Mouse (Mus musculus): Measurements from ENCODE around the gene Bcar1. TPM values are rescaled to one million over a fixed set of nuclear protein-coding genes. Genes with fewer than 3 reads are reported as not detected.
A peak's percentile ranks its signal among the peaks of the same experiment; 100 is the strongest.

Gene Bcar1
- total and polyA plus RNA-seq, 2 experiments from 2014 or later = 44.3 to 72.8 TPM

DNA sequence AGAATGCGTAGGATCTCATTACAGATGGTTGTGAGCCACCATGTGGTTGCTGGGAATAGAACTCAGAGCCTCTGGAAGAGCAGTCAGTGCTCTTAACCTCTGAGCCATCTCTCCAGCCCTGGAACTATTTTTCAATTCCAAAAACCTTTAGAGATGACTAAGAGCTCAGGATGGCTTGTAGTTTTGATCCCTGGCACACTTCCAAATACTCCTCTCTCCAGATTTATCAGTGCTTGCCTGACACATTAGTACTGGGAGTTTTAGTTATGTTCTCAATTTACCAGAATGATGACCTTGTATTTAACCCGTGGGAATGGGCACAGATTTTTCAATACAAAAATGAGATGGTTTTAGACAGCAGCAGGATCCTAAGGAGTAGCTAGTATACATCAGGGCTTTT, 76.9 kb downstream of the Bcar1 start:
- H3K27ac ChIP-seq (ENCODE audit: low read depth, low read length) = no peak overlapping the region
- H3K36me3 ChIP-seq (ENCODE audit: insufficient read depth, low read length) = peaks cover 31% of the 10 kb centered on the region
- DNase-seq (ENCODE audit: low spot score) (no peak), ATAC-seq (ENCODE audit: low FRiP score) (no peak)
- H3K9ac ChIP-seq (replicated peaks; ENCODE audit: low read length, poor library complexity, severe bottlenecking) = no peak overlapping the region
- WGBS = 98% methylated on average over 2 of the region's 2 CpGs
- no peak overlapping the region for H3K4me3 ChIP-seq (ENCODE audit: low read depth, low read length)
- H3K9me3 ChIP-seq (ENCODE audit: low read length) = no peaks in the 10 kb centered on the region
- no peaks in the 10 kb centered on the region for H3K4me1 ChIP-seq (ENCODE audit: insufficient read depth, low read length)
- no peak overlapping the region for H3K4me2 ChIP-seq (ENCODE audit: low read depth, low read length, poor library complexity, severe bottlenecking)
- no peaks in the 10 kb centered on the region for H3K27me3 ChIP-seq (ENCODE audit: insufficient read depth, low read length)
- TF ChIP-seq CTCF (IDR thresholded peaks at IDR 0.05) = no peak

DNA sequence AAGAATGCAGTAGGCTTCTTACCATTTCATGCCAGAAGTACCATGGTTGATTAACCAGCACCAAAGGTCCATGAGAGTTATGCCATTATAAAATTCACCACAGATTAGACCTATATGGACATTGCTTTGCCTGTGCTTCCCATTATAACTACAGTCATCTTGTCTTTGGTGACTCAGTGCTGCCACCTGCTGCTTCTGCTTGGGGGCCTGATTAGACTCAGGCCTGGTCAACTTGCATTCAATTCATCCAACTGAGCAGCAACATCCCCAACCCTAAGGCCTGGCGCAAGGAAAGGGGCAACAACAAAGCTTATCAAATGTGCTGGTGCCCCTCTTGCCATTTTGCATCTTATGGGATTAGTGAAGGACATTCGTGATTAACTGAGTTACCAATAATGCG, 81.1 kb downstream of the Bcar1 start:
- peak; percentile 87 for TF ChIP-seq CTCF (IDR thresholded peaks at IDR 0.05)
- no peaks in the 10 kb centered on the region for H3K4me1 ChIP-seq (ENCODE audit: insufficient read depth, low read length)
- no peak overlapping the region for H3K27ac ChIP-seq (ENCODE audit: low read depth, low read length)
- no peak overlapping the region for H3K4me2 ChIP-seq (ENCODE audit: low read depth, low read length, poor library complexity, severe bottlenecking)
- DNase-seq (ENCODE audit: low spot score) (peak; percentile 47), ATAC-seq (ENCODE audit: low FRiP score) (no peak)
- H3K9ac ChIP-seq (replicated peaks; ENCODE audit: low read length, poor library complexity, severe bottlenecking) = no peak overlapping the region
- H3K27me3 ChIP-seq (ENCODE audit: insufficient read depth, low read length) = no peaks in the 10 kb centered on the region
- no peaks in the 10 kb centered on the region for H3K9me3 ChIP-seq (ENCODE audit: low read length)
- no peak overlapping the region for H3K4me3 ChIP-seq (ENCODE audit: low read depth, low read length)
- 88% methylated on average over 3 of the region's 3 CpGs for WGBS
- H3K36me3 ChIP-seq (ENCODE audit: insufficient read depth, low read length) = peaks cover 16% of the 10 kb centered on the region

Small RNA genes within 50 kb of the gene (microRNA-seq; reads per million reads assigned to microRNA genes)
- not detected for gene Mir7076 (ENCODE audit: borderline number of aligned reads)

Other genes with a start within 250 kb of the Bcar1 start
- gene Wdr59, start 221.7 kb downstream of the Bcar1 start, total RNA-seq (2014; rRNA removed) = 11.6 and 17.1 TPM in 2 replicates
- gene Wdr59, start 221.7 kb downstream of the Bcar1 start, polyA plus RNA-seq (2015; fragmentation: Nextera tagmentation; extraction: Ambion mirVana) = 5.6 and 6.6 TPM in 2 replicates
- gene Znrf1, start 207.7 kb downstream of the Bcar1 start, total RNA-seq (2014; rRNA removed) = 229 and 234 TPM in 2 replicates
- gene Znrf1, start 207.7 kb downstream of the Bcar1 start, polyA plus RNA-seq (2015; fragmentation: Nextera tagmentation; extraction: Ambion mirVana) = 87.8 and 96.5 TPM in 2 replicates
- gene Ldhd, start 113.4 kb downstream of the Bcar1 start, total RNA-seq (2014; rRNA removed) = 1.5 and 3.3 TPM in 2 replicates
- 2.0 and 2.8 TPM in 2 replicates for gene Ldhd, start 113.4 kb downstream of the Bcar1 start, polyA plus RNA-seq (2015; fragmentation: Nextera tagmentation; extraction: Ambion mirVana)
- gene Zfp1, start 100.4 kb downstream of the Bcar1 start, total RNA-seq (2014; rRNA removed) = 18.1 and 22.2 TPM in 2 replicates
- gene Zfp1, start 100.4 kb downstream of the Bcar1 start, polyA plus RNA-seq (2015; fragmentation: Nextera tagmentation; extraction: Ambion mirVana) = 22.7 and 23.3 TPM in 2 replicates
- gene Ctrb1, start 52.8 kb downstream of the Bcar1 start, total RNA-seq (2014; rRNA removed) = not detected in 2 replicates
- not detected in 2 replicates for gene Ctrb1, start 52.8 kb downstream of the Bcar1 start, polyA plus RNA-seq (2015; fragmentation: Nextera tagmentation; extraction: Ambion mirVana)
- 61.3 and 63.1 TPM in 2 replicates for gene Cfdp1, start 110.5 kb upstream of the Bcar1 start, total RNA-seq (2014; rRNA removed)
- gene Cfdp1, start 110.5 kb upstream of the Bcar1 start, polyA plus RNA-seq (2015; fragmentation: Nextera tagmentation; extraction: Ambion mirVana) = 196 and 197 TPM in 2 replicates
- 3.6 TPM in 2 replicates for gene Tmem170, start 132.9 kb upstream of the Bcar1 start, total RNA-seq (2014; rRNA removed)
- 2.1 and 2.7 TPM in 2 replicates for gene Tmem170, start 132.9 kb upstream of the Bcar1 start, polyA plus RNA-seq (2015; fragmentation: Nextera tagmentation; extraction: Ambion mirVana)
- 2.9 and 5.2 TPM in 2 replicates for gene Chst5, start 166.6 kb upstream of the Bcar1 start, total RNA-seq (2014; rRNA removed)
- gene Chst5, start 166.6 kb upstream of the Bcar1 start, polyA plus RNA-seq (2015; fragmentation: Nextera tagmentation; extraction: Ambion mirVana) = 3.4 and 3.6 TPM in 2 replicates
- 21.3 and 23.7 TPM in 2 replicates for gene Tmem231, start 190.1 kb upstream of the Bcar1 start, total RNA-seq (2014; rRNA removed)
- 17.3 and 18.7 TPM in 2 replicates for gene Tmem231, start 190.1 kb upstream of the Bcar1 start, polyA plus RNA-seq (2015; fragmentation: Nextera tagmentation; extraction: Ambion mirVana)
- gene Gabarapl2, start 196.9 kb upstream of the Bcar1 start, total RNA-seq (2014; rRNA removed) = 117 and 121 TPM in 2 replicates
- gene Gabarapl2, start 196.9 kb upstream of the Bcar1 start, polyA plus RNA-seq (2015; fragmentation: Nextera tagmentation; extraction: Ambion mirVana) = 459 and 469 TPM in 2 replicates
- 3.4 and 5.2 TPM in 2 replicates for gene Adat1, start 248.5 kb upstream of the Bcar1 start, total RNA-seq (2014; rRNA removed)
- 3.8 and 4.7 TPM in 2 replicates for gene Adat1, start 248.5 kb upstream of the Bcar1 start, polyA plus RNA-seq (2015; fragmentation: Nextera tagmentation; extraction: Ambion mirVana)